Mouse (Mus musculus) right cerebral cortex, adult 2 months (tissue): Measurements from ENCODE around the gene Apoc1.

ENCODE experiments used
- DNase-seq, 2 experiments: peaks; one replicate each; pipeline ENCODE4 v3.0.0; 2021 to 2022; ENCODE audit warnings: low spot score in 2 of 2

Gene Apoc1

DNA sequence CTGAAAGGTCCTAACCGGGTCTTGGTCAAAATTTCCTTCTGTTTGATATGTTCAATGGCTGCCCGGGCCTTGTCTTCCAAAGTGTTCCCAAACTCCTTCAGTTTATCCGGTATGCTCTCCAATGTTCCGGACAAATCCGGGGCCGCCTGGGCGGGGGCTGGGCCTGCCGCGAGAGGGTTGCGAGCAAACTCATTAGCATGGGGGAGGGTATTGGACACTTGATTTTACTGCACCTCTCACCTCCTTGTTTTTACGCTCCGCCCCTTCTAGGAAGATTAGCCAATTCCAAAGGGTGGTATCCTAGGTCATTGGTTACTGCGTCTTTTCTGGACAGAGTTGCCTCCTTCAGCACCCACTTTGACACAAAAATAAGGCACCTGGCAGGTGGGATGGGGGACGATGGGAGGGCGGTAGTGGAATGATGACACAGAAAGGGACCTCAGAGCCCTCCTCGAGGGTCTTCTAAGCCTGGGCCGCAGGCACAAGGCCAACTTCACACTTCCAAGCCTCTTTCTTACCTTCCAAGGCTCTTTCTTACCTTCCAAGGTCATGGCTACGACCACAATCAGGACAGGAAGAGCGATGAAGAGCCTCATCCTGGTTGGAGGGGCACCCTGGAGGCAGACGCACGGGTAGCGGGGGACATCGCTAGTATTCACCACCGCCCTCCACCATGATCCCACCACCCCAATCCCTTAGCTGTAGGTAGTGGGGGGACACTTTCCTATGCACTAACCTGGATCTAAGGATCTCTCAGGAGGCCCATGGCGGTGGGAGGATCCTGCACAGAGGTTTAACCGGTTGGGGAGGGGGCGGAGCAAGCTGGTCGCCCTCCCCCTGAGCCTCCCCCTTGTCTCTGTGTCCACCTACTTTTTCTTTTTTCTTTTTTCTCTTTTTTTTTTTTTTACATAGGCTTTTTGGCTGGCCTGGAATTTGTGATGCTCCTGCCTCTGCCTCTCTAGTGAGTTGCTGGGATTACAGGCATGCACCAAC lies at the start of gene Apoc1:
Gene Apoc1, minus strand, starts transcription at position 788 of the 993 bp plus-strand sequence.
- DNase-seq, result no peak

GRCm38 (mm10) chr7:19741329-19742031 lies 49.0 kb upstream of the Apoc1 start:
- no peak for DNase-seq

DNA sequence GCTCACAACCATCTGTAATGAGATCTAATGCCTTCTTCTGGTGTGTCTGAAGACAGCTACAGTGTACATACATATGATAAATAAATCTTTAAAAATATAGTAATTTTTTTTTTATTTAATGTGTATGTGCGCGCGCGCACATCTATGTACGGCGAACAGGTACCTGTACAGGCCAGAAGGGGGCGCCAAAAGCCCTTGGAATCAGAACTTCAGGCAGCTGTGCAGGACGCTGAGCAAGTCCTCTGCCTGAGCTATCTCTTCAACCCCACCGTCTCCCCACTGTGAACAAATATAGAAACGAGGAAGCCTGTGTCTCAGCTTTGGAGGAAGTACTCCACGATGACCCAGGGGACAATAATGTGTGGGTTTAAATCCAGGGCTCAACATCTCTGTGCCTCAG lies 47.8 kb upstream of the Apoc1 start:
- DNase-seq, result no peak

DNA sequence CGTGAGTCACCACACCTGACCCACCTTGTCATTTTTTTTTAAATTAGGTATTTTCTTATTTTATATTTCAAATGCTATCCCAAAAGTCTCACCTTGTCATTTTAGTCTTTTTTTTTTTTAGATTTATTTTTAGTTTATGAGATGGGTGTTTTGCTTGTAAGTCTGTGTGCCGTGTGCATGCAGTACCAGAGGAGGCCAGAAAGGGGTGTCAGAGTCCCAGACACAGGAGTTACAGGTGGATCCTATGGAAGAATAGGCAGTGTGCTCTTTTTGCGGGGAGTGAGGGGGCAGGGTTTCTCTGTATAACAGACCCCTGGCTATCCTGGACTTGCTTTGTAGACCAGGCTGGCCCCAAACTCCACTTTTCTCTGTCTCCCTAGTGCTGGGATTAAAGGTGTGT lies 46.3 kb upstream of the Apoc1 start:
- DNase-seq, result no peak

DNA sequence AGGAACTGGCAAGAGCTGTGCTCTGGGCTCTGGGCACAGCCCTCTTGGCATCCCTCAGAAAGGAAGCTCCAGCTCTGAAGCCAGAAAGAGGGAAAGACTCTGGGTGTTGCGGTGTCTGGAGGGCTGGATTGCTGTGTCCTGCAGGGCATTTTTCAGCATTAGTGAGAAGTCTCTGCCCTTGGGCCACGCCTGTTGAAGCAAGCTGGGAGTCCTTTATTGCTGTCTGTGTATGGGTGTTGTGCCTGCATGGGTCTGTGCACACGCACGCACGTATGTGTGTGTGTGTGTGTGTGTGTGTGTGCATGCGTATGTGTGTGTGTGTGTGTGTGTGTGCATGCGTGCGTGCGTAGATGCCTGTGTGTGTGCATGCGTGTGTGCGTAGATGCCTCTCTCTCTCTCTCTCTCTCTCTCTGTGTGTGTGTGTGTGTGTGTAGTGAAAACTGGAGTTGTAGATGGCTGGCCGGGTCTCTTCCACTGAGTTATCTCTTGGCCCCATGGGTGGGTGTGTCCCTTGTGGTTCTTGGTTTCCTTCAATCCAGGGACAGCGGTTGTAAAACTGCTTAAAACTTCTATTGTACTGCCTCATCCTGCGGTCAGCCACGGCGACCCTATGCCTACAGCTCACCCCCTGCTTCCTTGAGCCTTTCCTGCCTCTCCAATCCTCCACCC lies 44.1 kb upstream of the Apoc1 start:
- DNase-seq, result no peak

DNA sequence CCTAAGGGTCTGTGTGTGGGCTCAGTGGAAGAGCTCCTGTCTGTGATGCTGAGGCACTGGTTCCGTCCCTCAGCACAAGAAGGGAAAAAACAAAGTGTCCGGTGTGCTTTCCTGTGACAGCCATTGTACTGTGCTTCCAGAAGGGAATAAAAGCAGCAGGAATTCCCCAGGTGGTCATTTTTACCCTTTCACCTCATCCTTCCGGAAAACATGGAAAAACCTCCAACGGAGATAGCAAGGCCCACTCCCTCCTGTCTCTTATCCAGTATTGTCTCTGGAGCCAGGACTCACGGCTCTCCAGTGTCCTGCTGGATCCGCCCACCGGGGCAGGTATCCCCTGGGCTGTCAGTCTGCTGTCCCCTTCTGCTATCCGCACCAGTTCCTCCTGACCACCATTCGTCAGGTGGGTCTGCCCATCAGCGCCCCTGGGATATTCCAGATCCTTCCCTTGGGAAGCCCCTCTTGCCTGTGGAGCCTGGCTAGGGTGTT lies 41.8 kb upstream of the Apoc1 start:
- no peak for DNase-seq

DNA sequence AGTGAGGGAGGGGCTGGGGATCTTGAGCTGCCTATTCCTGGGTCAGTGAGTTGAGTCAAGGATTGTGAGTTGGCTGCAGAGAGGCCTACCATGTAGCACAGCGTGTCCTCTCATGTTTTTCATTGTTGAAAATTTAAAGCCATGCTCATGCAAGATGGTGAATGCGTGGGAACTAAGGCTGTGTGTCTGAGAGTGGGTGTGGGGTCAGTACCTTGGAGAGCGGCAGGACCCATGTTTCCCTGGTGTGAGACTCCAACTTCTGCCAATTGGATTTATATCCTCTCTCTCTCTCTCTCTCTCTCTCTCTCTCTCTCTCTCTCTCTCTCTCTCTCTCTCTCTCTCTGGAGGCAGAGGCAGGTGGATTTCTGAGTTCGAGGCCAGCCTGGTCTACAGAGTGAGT lies 34.1 kb upstream of the Apoc1 start:
- DNase-seq, result no peak

- no peak for DNase-seq
These were observed 31.7 kb upstream of the Apoc1 start for GRCm38 (mm10) chr7:19724167-19724566.

DNA sequence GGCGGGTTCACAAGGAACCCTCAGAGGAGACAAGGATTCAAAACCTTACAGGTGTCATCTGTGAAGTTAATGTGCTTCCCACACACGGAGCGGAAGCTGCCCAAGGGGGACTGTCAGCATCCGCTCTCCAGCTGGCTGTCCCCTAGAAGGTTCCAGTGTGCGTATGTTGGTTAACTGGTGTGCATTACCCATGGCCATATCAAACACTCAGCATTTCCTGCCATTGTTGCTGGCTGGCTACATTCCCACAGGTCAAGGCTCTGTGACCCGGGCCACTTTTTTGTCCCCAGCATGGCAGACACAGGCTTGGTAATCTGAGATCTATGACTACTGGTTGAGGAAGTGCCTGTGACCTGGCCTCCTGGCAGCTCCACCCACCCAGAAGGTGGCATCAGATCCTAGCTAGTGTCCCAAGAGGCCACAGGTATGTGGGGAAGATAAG lies 30.3 kb upstream of the Apoc1 start:
- DNase-seq, result no peak

GRCm38 (mm10) chr7:19719200-19719599 lies 26.7 kb upstream of the Apoc1 start:
- no peak for DNase-seq

DNA sequence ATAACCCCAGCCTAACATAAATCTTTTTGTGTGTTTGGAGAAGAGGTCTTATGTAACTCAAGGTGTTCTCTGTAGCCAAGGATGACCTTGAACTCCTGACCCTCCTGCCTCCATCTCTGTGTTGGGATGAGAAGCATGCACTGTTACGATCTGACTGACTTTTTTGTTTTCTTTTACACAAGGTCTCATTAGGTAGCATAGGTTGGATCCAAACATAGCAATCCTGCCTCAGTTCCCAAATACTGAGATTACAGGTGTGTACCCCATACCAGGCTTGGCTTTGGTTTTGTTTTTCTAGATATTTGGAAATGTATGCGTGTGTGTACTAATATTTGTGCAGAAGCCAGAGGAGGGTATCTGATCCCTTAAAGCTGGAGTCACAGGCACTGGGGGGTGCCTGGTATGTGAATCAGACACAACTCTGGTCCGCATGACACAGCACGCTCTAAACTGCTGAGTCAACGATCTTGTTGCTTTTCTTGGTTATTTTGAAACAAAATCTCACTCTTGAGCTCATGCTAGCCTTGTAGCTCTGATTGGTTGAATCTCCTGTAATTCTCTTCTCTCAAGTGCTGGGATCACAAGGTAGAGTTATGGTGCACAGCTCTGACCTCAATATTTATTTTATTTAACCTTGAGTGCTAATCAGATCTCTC lies 26.0 kb upstream of the Apoc1 start:
- no peak for DNase-seq

- no peak for DNase-seq
These were observed 24.9 kb upstream of the Apoc1 start for GRCm38 (mm10) chr7:19717346-19717745.

DNA sequence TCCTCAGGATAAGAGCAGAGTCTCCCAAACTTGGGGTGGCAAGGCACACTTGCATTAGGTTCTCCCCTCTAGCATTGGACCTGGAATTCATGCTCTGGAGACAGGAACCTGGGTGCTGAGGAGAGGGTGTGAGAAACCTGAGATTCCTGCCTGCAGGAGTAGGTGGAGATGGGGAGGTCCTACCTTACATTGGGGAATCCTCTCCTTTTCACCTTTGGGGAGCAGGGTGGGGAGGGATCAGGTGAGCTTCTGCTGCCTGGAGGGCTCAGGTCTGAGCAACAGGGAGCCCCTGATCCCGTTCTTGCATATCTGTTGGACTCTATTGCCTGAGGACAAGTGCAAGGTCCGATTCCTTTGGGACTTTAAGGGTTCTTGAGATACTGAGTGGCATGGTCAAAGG lies 24.4 kb upstream of the Apoc1 start:
- no peak for DNase-seq

GRCm38 (mm10) chr7:19716055-19716682 lies 23.7 kb upstream of the Apoc1 start:
- DNase-seq, result no peak

- DNase-seq, result peak; percentile 99 to 100
These were observed 23.0 kb upstream of the Apoc1 start, which contains the start of gene Tomm40 for GRCm38 (mm10) chr7:19715239-19716054. Gene Tomm40, minus strand, starts transcription at chr7:19715438.

DNA sequence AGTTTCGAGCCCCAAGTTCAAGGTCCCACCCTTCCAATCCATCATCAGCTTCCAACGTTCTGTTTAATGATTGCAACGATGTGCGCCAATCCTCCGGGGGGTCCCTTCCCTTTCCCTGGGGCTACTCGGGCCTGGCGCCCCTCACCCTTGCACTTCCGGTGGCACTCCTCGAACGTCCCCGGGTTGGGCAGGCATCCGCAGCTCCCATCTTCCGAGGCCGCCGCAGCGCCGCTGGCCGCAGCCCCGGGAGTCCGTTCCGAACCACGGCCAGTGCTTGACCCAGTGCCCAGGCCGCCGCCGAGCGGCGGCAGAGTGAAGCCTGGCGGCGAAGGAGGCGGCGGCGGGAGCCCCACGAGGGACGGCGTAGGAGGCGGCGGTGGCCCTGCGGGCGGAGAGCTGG lies 22.4 kb upstream of the Apoc1 start:
- DNase-seq, result no peak

- DNase-seq, result no peak
These were observed 21.1 kb upstream of the Apoc1 start for GRCm38 (mm10) chr7:19713598-19713997.

- DNase-seq, result no peak
These were observed 20.7 kb upstream of the Apoc1 start for GRCm38 (mm10) chr7:19713196-19713595.

DNA sequence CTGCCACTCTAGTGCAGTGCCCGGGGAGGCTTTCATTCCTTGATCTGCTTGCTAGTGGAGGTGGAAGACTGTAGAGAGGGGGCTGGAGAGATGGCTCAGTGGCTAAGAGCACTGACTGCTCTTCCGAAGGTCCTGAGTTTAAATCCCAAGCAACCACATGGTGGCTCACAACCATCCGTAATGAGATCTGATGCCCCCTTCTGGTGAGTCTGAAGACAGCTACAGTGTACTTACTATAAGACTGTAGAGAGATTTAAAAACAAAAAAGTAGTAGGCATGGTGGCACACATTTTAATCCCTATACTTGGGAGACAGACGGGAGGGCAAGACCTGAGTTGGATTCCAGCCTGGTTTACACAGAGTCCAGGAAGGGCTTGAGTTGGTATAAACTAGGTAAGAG lies 20.0 kb upstream of the Apoc1 start:
- DNase-seq, result no peak

DNA sequence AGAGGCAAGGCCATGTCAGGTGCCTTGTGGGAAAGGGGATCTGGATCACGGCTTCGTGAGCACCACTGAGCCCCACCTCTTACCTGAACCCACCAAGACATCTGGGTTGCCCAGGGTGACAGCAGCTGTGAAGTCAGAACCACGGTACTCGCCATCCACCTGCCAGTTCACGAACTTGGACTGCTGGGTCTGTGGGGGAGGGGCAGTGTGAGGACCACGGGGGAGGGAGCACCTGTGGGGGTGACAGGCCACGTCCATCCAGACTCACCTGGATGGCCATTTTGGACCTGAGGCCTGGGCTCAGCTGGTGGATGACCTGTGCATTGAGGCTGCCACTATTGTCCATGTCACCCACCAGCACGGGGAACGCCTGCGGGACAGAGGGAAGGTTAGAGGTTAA lies 18.2 kb upstream of the Apoc1 start:
- no peak for DNase-seq
